Mouse (Mus musculus) heart, postnatal 4 days (tissue): ENCODE data around the gene Zfp867. TPM values are rescaled to one million over a fixed set of nuclear protein-coding genes. Genes with fewer than 3 reads are reported as not detected.
A peak's percentile ranks its signal among the peaks of the same experiment; 100 is the strongest.

ENCODE experiments used
- DNase-seq: peaks from one replicate; pipeline ENCODE4 v3.0.0; 2021
- total RNA-seq, 2 experiments: library from RNA; stranded (reverse); gene quantifications; 2 replicates each; pipeline ENCODE4 v1.2.3; 2021

Gene Zfp867
- total RNA-seq = 1 to 10 TPM; 6.1 to 6.2 TPM

DNA sequence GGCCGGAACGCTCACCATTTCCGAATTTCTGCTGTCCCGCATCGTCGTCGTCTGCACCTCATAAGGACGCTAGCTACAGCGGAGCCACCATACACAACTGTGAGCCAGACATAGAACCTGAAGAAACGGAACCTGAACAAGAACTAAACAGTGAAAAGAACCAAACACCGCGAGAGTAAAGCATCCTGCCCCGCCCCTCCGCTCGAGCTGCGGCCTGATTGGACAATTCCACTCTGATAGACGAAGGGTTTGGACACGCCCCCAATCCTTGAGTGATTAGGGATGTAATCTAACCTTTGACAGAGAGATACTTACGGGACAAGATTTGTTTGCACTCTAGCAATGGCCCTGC lies at the start of gene Zfp867:
Gene Zfp867, minus strand, starts transcription at position 149 of the 352 bp plus-strand sequence.
- DNase-seq = peak; percentile 92

DNA sequence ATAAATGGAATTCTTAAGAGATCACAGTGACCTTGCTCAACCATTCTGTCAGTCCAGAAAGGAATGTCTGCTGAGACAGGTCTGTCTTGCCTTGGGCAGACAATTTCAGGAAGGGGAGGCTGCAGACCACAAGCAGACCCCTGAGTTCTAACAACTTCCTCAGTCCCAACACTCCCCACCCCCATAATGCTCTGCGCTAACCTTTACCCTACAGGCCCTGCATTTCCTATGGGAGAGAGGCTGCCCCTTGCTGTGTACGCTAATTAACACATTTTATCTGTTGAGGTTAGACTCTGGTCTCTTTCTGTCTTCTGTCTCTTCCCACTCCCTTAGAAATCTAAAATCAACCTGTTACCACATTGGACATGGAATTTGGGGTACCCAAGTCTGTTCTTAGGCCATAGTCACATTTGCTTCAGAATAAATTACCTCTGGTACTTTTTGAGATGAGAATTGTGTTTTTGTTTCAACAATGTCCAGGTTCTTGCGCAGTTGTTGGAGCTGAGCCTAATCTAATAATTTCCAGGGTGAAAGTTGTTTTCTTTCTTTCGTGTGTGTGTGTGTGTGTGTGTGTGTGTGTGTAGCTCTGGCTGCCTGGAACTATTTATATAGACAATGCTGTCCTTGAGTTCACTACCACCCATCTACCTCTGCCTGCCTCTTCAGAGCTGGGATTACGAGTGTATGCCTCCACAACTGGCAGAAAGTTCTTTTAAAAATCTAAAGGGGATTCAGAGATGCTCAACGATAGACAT lies 47.6 kb upstream of the Zfp867 start:
- no peak for DNase-seq

DNA sequence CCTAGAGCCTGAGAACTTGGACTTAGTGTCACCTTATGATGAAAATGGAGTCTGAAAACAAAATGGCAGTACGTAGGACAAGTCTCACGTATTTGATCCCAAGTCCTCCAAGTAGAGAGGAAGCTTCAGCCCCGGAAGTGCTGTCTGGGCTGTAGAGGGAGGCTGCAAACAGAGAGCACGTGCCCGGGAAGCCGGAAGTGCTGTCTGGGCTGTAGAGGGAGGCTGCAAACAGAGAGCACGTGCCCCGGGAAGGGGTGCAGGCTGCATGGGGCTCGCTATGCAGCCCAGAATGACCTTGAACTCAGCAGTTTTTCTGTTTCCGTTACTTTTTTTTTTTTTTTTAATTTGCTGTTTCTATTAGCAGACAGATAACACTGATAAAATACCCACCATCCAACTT lies 46.0 kb upstream of the Zfp867 start:
- peak; percentile 22 for DNase-seq

DNA sequence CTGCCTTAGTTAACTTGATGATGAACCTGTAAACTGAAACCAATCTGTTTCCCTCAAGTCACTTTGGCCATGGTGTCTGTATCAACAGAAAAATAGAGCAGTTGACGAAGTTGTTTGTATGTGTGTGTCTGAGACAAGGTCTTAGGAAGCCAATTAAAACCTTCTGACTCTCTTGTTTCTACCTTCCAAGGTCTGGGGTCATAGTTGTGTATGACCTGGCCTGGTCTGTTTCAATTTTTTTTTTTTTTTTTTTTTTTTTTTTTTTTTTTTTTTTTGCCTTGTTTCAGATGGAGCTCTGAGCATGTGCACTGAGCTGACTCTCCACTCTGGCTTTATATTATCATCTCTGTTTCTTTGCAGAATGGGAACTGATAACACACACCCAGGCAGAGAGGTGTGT lies 45.2 kb upstream of the Zfp867 start:
- no peak for DNase-seq

DNA sequence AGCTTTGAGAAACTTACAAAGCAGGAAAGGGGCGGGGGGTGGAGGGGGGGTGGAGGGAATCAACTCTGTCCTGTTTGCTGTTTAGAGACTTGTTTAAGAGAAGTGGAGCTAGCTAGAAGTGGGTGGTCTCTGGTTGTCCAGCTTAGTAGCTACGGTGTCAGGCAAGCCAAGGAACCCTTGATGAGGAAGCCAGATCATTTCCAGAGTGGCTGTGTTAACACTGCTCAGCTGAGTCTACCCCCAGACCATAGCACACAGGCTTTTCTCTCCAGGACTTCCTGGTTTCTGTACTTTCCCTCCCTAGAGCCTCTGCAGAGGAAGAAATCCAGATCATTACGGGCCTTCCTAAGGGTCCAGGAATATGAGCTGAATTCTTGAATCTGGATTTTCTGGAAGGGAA lies 42.5 kb upstream of the Zfp867 start:
- DNase-seq = no peak

DNA sequence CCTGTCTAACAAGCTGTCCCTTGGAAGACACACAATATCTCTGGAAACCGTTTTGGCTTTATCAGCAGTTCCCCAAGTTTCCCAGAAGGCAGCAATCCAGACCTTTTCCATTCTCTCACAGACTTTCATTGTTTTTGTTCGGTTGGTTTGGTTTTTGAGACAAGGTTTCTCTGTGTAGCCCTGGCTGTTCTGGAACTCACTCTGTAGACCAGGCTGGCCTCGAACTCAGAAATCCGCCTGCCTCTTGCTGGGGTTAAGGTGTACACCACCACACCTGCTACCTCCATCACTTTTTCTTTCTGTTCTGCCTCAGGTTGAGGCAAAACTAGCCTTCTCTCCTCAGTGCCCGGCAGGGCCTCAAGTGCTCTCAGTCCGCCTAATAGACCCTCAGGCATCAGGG lies 42.1 kb upstream of the Zfp867 start:
- no peak for DNase-seq

DNA sequence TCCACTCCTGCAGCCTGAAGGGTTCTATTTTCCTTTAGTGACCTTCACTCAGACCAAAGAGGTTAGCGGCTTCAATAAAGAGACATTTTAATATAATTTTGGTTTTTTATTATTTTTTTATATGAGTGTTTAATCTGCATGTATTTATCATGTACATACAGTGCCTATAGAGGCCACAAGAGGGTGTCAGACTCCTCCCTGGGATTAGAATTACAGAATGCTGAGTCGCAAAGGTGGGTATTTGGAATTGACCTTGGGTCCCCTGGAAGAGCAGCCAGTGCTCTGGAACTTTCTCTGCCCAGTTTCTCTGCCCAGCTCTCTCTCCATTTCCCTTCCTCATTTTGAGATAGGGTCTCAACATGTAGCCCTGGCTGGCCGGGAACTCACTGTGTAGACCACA lies 41.3 kb upstream of the Zfp867 start:
- no peak for DNase-seq

DNA sequence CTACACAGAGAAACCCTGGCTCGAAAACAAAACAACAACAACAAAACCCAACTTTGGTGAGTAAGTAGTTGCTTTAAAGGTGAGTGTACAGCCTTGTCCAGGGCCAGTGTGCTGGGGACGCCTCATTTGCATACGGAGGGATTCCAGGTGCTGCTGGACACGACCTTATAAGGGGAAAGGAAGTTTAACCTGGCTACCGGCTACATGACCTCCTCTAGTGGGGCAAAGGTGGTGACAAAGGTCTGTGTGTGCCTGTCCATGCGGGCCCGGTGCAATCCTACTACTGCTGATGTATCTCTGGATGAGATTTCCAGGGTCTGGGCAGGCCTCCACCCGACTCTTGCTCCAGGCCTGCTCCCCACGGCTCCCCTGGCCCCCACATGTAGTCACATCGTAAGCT lies 40.5 kb upstream of the Zfp867 start:
- no peak for DNase-seq

DNA sequence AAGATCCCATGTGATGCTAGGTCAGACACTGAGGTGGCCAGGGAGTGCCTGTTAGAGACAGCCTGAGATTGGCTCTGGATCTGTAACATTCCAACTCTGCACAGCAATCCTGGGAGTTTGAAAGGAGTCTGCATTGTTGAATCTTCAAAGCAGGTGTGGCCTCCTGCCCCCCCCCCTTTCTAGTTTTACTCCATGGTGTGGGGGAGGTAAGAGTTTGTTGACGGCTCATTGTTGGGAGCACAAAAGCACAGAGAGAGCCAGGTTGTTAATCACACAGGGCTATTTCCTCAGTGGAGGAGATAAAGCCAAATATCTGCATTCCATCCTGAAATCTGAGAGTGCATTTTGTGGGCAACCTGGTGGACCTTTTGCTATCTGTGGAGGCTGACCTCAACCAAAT lies 39.3 kb upstream of the Zfp867 start:
- DNase-seq = no peak

DNA sequence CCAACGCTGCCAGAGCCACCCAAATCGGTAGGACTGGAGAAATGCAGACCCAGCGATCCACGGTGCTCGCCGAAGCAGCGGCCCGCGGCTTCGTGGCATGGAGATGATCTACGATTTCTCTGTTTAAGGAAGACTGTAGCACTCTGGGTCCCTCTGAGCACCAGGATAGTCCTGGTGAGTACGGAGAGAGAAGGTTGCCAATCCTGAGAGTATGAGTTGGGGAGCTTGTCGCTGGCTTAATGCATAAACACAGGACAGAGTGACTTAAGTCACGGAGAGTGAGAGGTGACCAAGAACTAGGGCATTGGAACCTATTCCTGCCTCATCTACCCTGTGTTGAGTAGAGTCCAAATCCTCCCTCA lies 34.4 kb upstream of the Zfp867 start:
- no peak for DNase-seq

DNA sequence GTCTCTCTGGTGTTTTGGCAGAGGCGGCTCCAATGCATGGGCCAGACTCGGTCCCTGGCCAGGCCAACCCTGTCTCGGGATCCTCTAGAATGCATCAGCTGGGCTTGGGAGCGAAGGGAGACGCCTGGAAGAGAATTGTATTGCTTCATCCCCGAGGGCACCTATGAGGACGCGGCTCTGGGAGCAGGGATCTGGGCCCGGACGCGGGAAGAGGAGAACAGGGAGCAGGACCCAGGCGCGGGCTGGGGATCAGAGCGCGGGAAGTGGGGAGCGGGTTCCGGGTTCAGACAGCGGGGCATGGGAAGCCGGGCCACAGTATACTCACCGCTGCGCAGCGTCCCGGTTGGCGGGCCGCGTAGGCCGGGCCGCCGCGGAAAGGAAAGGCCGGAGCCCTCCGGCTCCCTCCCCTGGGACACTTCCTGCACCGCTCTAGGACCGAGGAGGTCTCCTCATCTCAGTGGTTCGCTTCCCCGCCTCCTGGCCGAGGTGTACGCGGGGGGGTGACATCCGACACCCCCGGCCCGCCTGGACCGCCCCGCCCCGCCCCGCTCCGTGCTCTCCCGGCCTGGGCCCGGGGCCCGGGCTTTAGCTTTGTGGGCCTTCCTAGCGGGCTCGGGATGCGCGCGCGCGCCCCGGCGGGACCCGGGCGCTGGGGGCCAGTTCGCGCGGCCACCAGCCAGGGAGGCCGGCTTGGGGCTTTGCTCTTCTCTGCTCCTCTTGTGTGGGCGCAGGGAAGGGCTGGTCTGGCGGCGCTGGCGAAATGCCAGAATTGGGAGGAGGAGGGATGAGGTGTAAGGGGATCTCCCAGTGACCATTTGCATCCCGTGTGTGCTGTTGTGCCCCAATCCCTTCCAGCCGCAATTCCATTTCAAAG lies 33.8 kb upstream of the Zfp867 start:
- DNase-seq = peak; percentile 93

DNA sequence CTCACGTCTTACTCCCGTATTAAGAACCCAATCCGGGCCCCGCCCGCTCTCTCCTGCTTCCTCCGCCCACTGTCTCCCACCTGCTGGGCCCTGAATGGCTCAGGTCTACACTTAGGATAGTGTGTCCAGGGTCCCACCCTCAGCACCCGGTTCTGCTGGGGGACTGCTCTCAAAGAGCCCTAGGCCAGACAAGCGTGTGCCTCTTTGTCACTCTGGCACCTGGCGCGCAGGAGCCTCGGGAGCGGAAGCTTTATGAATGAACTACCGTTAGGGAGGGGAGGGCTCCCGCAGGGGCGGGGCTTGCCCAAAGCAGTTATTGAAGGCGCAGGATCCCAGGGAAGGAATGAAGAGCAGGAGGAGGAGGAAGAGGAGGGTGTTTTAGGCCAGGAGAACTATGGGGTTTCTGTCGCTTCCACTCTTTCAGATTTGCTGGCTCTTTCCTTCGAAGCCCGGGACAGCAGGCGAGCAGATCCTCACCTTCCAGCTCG lies 33.1 kb upstream of the Zfp867 start:
- DNase-seq = peak; percentile 56

DNA sequence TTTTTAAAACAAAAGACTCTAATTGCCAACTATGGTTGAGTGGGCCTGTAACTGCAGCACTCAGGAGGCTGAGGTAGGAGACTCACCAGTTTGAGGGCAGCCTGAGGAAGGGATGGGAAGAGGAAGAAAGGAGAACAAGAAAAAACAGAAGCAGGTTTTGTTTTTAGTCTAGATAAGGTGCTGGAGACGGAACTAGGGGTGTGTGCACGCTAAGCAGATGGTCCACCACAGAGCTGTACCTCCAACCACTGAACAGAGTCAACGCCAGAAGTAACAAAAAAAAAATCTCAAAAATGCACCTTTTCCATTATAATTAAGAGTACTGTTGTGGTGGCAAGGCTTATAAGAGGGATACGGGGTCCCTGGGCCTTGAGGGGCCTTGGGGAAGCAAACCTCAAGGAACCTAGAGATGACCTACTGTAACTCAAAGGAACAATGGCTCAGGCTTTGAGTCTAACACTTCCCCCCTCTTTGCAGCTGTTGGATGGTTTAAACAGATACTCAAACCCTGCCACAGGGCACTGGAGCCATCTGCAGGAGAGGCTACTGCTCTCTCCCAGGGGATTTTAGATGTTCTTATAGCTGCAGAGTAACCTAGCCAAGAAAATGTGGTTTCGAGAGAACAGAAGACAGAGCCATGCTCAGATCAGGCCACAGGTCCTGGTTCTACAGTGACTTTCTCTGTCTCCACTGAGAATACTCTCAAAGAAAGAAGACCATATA lies 29.9 kb upstream of the Zfp867 start:
- no peak for DNase-seq

DNA sequence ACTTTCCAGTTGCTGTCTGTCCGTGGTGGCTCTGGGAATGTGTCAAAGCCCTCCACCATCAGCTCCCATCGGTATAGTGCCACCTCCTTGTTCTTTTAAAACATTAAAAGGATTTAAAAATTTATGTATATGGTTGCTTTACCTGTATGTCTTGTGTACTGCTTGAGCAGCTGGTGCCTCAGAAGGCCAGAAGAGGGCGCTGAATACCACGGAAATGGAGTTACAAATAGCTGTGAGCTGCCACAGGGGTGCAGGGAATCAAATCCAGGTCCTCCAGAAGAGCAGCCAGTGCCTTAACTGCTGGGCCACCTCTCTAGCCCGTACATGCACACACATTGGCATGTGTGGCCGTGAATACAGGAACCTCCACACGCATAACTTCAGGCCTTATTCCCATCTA lies 25.5 kb upstream of the Zfp867 start:
- no peak for DNase-seq

DNA sequence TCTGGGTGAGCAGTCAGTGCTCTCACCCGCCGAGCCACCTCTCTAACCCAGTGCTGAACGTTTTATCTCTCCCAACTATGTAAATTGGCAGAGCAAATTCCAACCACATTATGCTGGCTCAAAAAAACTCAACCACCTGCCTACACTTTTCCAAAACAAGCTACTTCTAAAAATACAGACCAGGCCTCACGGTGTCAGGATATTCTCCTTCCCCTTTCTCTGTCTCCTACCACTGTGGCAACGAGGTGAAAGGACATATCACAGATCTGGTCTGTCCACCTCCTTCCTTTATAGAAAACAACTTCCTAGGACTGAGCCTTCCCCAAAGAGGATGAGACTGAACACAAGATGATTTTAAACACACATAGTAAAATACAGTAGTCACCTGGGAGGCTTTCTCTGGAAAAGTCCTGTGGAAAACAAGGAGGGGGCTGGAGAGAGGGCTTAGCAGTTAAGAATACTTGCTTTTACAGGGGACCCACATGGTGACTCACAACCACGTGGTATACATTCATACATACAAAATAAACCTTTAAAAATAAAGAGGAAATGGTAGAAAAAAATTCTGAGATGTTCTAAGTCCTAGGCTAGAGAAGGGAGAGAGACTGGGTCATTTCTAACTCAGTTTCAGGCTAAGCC lies 24.5 kb upstream of the Zfp867 start:
- DNase-seq = no peak

DNA sequence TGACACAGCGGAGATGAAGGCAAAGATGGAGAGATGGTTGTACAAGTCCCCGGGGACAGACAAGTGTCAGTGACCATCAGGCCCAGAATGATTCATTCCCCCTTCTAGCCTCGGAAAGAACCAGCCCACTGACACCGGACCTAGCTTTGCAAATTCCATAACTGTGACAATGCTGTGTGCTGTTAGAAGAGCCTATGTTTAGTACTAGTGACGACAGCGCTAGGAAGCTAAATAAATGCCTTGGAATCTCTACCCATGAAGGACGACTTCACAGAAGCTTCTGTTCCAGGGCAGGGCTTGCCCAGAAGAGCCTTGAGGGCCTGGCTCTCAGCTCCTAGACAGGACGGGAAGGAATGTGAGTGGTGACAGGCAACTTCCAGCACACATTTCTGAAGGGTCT lies 13.9 kb upstream of the Zfp867 start:
- DNase-seq = no peak

DNA sequence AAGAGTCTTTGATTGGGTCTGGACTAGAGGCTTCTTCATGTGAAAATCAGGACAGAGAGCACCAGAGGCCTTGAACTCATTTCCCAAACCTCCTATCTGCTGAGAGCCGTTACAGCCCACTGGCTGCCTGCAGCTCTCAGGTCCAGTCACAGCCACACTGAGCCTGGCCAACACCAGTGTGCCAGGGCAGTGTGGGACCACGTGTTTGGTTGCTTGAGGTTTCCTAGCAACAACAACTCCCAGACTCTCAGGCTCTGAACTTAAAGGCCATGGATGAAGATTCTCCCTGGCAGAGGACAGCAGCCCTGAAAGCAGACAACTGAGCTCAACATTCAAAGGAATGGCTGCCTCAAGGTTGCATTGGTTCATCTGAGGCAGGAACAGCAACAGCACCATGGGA lies 13.4 kb upstream of the Zfp867 start:
- DNase-seq = no peak

DNA sequence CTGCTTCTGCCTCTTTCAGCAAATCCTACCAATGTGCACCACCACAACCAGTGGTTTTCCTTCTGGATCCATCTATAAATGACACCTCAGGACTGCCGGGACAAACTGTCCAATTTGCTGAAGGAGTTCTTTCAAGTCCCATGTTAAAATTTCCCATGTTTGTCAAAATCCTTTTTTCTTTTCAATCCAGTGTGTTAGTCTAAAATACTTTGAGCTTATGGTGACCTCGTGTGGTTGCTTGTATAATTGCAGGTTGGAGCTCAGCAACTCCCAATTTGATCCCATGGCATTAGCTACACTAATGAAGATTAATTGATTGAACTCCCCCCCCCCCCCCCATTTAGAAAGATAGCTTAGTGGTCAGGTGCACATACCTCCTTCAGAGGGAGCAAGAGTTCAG lies 10.9 kb upstream of the Zfp867 start:
- DNase-seq = peak; percentile 68

DNA sequence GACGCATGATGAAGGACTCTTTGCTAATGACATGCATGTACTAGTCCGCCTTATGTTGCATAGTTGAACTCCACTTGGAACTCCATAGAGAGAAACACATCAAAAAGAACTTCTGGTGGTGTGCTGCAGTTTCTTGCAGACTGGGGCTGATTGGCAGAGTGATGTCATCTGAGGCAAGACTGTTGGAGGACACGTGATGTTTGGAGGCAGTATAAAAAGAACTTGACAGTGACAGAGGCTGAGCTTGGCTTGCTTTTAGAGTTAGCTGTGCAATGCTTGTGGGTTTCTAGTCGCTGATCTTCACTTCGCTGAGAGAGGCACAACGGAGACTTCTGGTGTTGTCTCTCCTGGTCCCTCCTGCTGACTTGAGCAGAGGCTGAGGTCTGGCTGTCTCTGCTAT lies 5.0 kb upstream of the Zfp867 start:
- DNase-seq = no peak

DNA sequence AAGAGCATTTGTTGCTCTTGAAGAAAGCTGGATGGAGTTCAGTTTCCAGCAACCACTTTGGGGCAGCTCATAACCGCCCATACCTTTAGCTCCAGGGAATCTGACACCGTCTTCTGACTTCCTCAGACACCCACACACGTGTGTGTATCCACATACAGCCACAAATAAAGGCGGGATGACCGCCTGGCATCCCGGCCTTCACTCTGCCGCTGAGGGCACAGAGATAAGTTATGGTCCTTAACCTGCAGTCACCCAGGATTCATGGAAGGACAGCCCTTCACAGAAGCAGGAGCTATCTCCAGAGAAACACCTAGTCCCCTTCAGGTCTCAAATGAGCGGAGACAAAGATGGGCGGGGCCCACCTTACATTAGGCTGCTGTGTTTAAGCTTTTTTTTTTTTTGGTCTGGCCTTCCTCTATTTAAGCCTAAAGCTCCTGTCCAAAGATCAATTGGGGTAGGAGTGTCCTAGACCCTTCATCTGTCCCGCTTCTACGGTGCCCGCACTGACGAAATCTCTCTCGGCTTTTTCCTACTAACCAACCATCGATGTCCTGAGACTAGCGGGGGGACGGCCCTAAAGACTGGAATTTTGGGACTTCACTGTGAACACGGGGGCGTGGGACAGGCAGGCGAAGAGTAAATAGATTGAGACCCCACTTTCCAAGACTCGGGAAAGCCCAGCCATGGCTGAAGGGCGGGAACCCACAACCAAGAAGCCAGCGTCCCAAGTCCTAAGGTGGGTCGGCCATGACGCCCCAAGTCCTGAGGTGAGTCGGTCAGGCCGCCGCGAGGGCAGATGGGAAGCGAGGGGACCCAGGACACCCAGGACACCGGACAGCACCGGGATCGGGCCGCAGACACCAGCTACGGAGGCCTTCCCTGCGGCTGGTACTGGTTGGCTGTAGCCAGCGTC lies 605 bp downstream of the Zfp867 start:
- no peak for DNase-seq

DNA sequence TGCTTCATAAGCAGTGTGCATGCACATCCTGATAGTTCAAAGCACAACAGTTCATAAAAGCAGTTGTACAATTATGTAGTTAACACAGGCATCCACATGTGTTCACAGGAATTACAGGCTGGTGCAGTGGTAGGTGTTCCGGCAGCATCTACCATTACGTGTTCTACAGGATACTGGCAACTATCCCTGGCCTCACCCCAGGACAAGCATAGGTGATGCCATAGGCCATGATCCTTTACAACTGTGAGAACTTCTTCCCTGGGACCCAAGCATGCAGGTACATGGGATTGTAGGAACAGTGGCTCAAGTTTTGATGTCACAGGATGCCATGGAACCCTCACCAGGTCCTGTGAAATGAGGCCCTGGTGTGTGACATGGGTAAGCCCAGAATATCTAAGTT lies 11.8 kb downstream of the Zfp867 start:
- no peak for DNase-seq

DNA sequence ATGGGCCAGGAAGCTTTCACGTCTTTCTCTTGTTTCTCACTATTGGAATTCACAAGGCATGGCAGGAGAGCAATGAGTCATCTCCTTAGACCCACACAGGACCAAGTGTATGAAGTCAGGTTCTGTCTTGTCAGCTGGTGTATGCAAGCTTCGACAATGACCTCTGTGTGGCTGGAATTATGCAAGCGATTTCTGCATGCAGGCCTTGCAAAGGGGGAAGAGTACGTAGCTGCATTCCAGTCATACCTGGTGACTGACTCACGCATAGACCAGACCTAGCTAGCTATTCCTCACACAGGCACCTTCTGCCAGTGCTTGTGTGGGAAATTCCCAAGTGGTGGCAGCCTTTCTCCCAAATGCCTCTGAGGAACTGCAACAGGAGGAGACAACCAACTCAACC lies 13.3 kb downstream of the Zfp867 start:
- DNase-seq = peak; percentile 63
